Mouse (Mus musculus): ENCODE data around the gene Plxdc1.

The Plxdc1 gene

GRCm38 (mm10) chr11:98012831-98013230, 26.6 kb upstream of the Plxdc1 start:
- no peak for DNase-seq

- DNase-seq, result no peak
These were observed 25.5 kb upstream of the Plxdc1 start for GRCm38 (mm10) chr11:98011716-98012115.

GRCm38 (mm10) chr11:98008087-98008486, 21.8 kb upstream of the Plxdc1 start:
- DNase-seq, result no peak

GRCm38 (mm10) chr11:98005686-98006085, 19.4 kb upstream of the Plxdc1 start:
- DNase-seq, result no peak

GRCm38 (mm10) chr11:98005076-98005475, 18.8 kb upstream of the Plxdc1 start:
- DNase-seq, result no peak

GRCm38 (mm10) chr11:98004161-98004560, 17.9 kb upstream of the Plxdc1 start:
- no peak for DNase-seq

- DNase-seq, result no peak
These were observed 17.0 kb upstream of the Plxdc1 start for GRCm38 (mm10) chr11:98003171-98003671.

- peak; percentile 85 for DNase-seq
These were observed 16.4 kb upstream of the Plxdc1 start for GRCm38 (mm10) chr11:98002627-98003026.

GRCm38 (mm10) chr11:98001986-98002385, 15.7 kb upstream of the Plxdc1 start:
- DNase-seq, result no peak

GRCm38 (mm10) chr11:98001351-98001824, 15.1 kb upstream of the Plxdc1 start:
- DNase-seq, result no peak

- no peak for DNase-seq
These were observed 14.3 kb upstream of the Plxdc1 start for GRCm38 (mm10) chr11:98000378-98001140.

GRCm38 (mm10) chr11:97999748-98000147, 13.5 kb upstream of the Plxdc1 start:
- DNase-seq, result no peak

GRCm38 (mm10) chr11:97998898-97999608, 12.8 kb upstream of the Plxdc1 start:
- DNase-seq, result no peak

GRCm38 (mm10) chr11:97998074-97998793, 12.0 kb upstream of the Plxdc1 start:
- no peak for DNase-seq

GRCm38 (mm10) chr11:97997387-97997960, 11.2 kb upstream of the Plxdc1 start:
- DNase-seq, result no peak

GRCm38 (mm10) chr11:97996691-97997090, 10.4 kb upstream of the Plxdc1 start:
- DNase-seq, result no peak

GRCm38 (mm10) chr11:97995564-97996288, 9.5 kb upstream of the Plxdc1 start, which contains the start of gene Arl5c:
TSS of gene Arl5c (minus strand) at chr11:97996181.
- peak; percentile 69 for DNase-seq

GRCm38 (mm10) chr11:97994539-97995100, 8.4 kb upstream of the Plxdc1 start:
- peak; percentile 79 for DNase-seq

- DNase-seq, result peak; percentile 89
These were observed 2.4 kb upstream of the Plxdc1 start for GRCm38 (mm10) chr11:97988530-97989096.

GRCm38 (mm10) chr11:97987551-97988526, 1.6 kb upstream of the Plxdc1 start:
- peak; percentile 98 for DNase-seq

Measured in embryo, embryonic 11 days (tissue).